Mouse (Mus musculus) intestine, postnatal 0 days (tissue): ENCODE measurements around the gene Acbd5. TPM values are rescaled to one million over a fixed set of nuclear protein-coding genes. Genes with fewer than 3 reads are reported as not detected.

Experiments
- ATAC-seq: fragments of 200-750 bp; cut with Nextera tagmentation; 2 replicates; pipeline ENCODE4 v1.8.0; 2017; ENCODE audit warnings: mild to moderate bottlenecking, moderate TSS enrichment, moderate library complexity
- H3K27ac ChIP-seq: fragments of 300-500 bp; sonication (generic); 2 replicates; pipeline ENCODE4 v1.5.1; 2014; ENCODE audit warnings: mild to moderate bottlenecking, low read depth, low read length, moderate library complexity
- H3K27me3 ChIP-seq: fragments of 300-500 bp; sonication (generic); replicated peaks from 2 replicates; pipeline ENCODE4 v1.6.1; 2014; ENCODE audit warnings: low read length, mixed read lengths; ENCODE audit not compliant: control insufficient read depth, insufficient read depth
- H3K36me3 ChIP-seq: fragments of 300-500 bp; sonication (generic); 2 replicates; pipeline ENCODE4 v1.6.1; 2014; ENCODE audit warnings: mild to moderate bottlenecking, moderate library complexity; ENCODE audit not compliant: control insufficient read depth, insufficient read depth
- H3K4me1 ChIP-seq: fragments of 300-500 bp; sonication (generic); replicated peaks from 2 replicates; pipeline ENCODE4 v1.6.1; 2014; ENCODE audit warnings: antibody characterized with exemption, low read length, mixed read lengths; ENCODE audit not compliant: control insufficient read depth, insufficient read depth
- H3K4me2 ChIP-seq: fragments of 300-500 bp; sonication (generic); replicated peaks from 2 replicates; pipeline ENCODE4 v1.6.1; 2014; ENCODE audit warnings: low read depth, mild to moderate bottlenecking, moderate library complexity
- H3K4me3 ChIP-seq: fragments of 300-500 bp; sonication (generic); 2 replicates; pipeline ENCODE4 v1.5.1; 2014; ENCODE audit warnings: low read depth, low read length
- H3K9ac ChIP-seq: fragments of 300-500 bp; sonication (generic); 2 replicates; pipeline ENCODE4 v1.6.1; 2014; ENCODE audit warnings: mild to moderate bottlenecking, low read depth, low read length
- H3K9me3 ChIP-seq: fragments of 300-500 bp; sonication (generic); 2 replicates; pipeline ENCODE4 v1.6.1; 2016; ENCODE audit warnings: mixed run types; ENCODE audit not compliant: control insufficient read depth
- CTCF ChIP-seq: sonication (generic); IDR thresholded peaks from 2 replicates; pipeline ENCODE4 v1.5.1; 2016; ENCODE audit warnings: low read depth, mild to moderate bottlenecking, control low read depth, antibody characterized with exemption, moderate library complexity
- WGBS: fragments of 180-500 bp; shearing (Covaris S2); extraction: QIAGEN DNeasy Blood & Tissue Kit; methylation state at CpG from one replicate; pipeline ENCODE4 v1.1.7; 2014; 5-methylcytosine and 5-hydroxymethylcytosine counted together
- polyA plus RNA-seq: library from polyadenylated mRNA; unstranded; fragments of >200 nt; fragmentation: Nextera tagmentation; extraction: Ambion mirVana; gene quantifications from 2 replicates; pipeline ENCODE4 v1.2.1, GENCODE M21; 2015

The Acbd5 gene
- polyA plus RNA-seq, 1 experiment from 2014 or later, result 24.7 TPM

- H3K4me1 ChIP-seq, result no peaks in the 10 kb centered on the region
- no peak overlapping the region for H3K9ac ChIP-seq
- no peaks in the 10 kb centered on the region for H3K27me3 ChIP-seq
- peaks cover 4% of the 10 kb centered on the region; the same call in 1 of the 2 replicates for H3K36me3 ChIP-seq
- no peaks in the 10 kb centered on the region for H3K9me3 ChIP-seq
- H3K4me2 ChIP-seq, result no peak overlapping the region
- H3K4me3 ChIP-seq, result no peak overlapping the region
- ATAC-seq, result no peak
- no peak for TF ChIP-seq CTCF
- no peak overlapping the region for H3K27ac ChIP-seq
Measured at GRCm38 (mm10) chr2:23119573-23119972, 51.6 kb downstream of the Acbd5 start.

- no peaks in the 10 kb centered on the region for H3K36me3 ChIP-seq
- WGBS, result under 1% methylated on average over 5 of the region's 5 CpGs
- ATAC-seq, result peak; percentile 77
- H3K4me1 ChIP-seq, result 0 out of 2 replicates have a peak, but pooled peaks cover 4% of the 10 kb centered on the region
- peak overlapping the region; percentile 87 for H3K4me2 ChIP-seq
- H3K9ac ChIP-seq, result peak overlapping the region; percentile 38; the same call in 1 of the 2 replicates
- H3K9me3 ChIP-seq, result no peaks in the 10 kb centered on the region
- H3K4me3 ChIP-seq, result peak overlapping the region; percentile 82
- no peaks in the 10 kb centered on the region for H3K27me3 ChIP-seq
- peak overlapping the region; percentile 97; the same call in 1 of the 2 replicates for H3K27ac ChIP-seq
- TF ChIP-seq CTCF, result no peak
Measured at GRCm38 (mm10) chr2:23155199-23155621, 87.2 kb downstream of the Acbd5 start.

GRCm38 (mm10) chr2:23155777-23156607 lies 88.0 kb downstream of the Acbd5 start, which contains the start of the genes Mastl and Yme1l1:
TSS of gene Mastl (minus strand) at chr2:23156024.
TSS of gene Yme1l1 (plus strand) at chr2:23156369.
- peak within 1 kb of the TSS; percentile 73 for H3K9ac ChIP-seq
- peak; percentile 98 for ATAC-seq
- no peaks in the 10 kb centered on the region for H3K9me3 ChIP-seq
- peak within 1 kb of the TSS; percentile 87 for H3K4me2 ChIP-seq
- H3K4me3 ChIP-seq, result peak within 1 kb of the TSS; percentile 82
- H3K36me3 ChIP-seq, result no peaks in the 10 kb centered on the region
- 0 out of 2 replicates have a peak, but pooled peaks cover 4% of the 10 kb centered on the region for H3K4me1 ChIP-seq
- H3K27me3 ChIP-seq, result no peaks in the 10 kb centered on the region
- peak; percentile 56 for TF ChIP-seq CTCF
- WGBS, result under 1% methylated on average over 61 of the region's 61 CpGs
- peak within 1 kb of the TSS; percentile 97 for H3K27ac ChIP-seq

GRCm38 (mm10) chr2:23156608-23157081 lies 88.7 kb downstream of the Acbd5 start:
- H3K27me3 ChIP-seq, result no peaks in the 10 kb centered on the region
- H3K27ac ChIP-seq, result peak overlapping the region; percentile 97
- ATAC-seq, result no peak
- peak overlapping the region; percentile 73 for H3K9ac ChIP-seq
- no peak for TF ChIP-seq CTCF
- peak overlapping the region; percentile 87 for H3K4me2 ChIP-seq
- peak overlapping the region; percentile 82 for H3K4me3 ChIP-seq
- WGBS, result under 1% methylated on average over 17 of the region's 17 CpGs
- 0 out of 2 replicates have a peak, but pooled peaks cover 4% of the 10 kb centered on the region for H3K4me1 ChIP-seq
- H3K9me3 ChIP-seq, result no peaks in the 10 kb centered on the region
- H3K36me3 ChIP-seq, result no peaks in the 10 kb centered on the region

Other genes starting within 250 kb of the Acbd5 start
- gene Pdss1, start 172.6 kb upstream of the Acbd5 start, polyA plus RNA-seq, result 23.1 and 26.6 TPM in 2 replicates
- 37.4 and 38.1 TPM in 2 replicates for gene Abi1, start 27.9 kb upstream of the Acbd5 start, polyA plus RNA-seq
- 2.1 and 2.7 TPM in 2 replicates for gene Mastl, start 87.9 kb downstream of the Acbd5 start, polyA plus RNA-seq
- 39.0 and 40.1 TPM in 2 replicates for gene Yme1l1, start 88.2 kb downstream of the Acbd5 start, polyA plus RNA-seq
- not detected in 2 replicates for gene 4931423N10Rik, start 139.3 kb downstream of the Acbd5 start, polyA plus RNA-seq